Mouse (Mus musculus): ENCODE measurements around the gene Mrpl57. TPM values are rescaled to one million over a fixed set of nuclear protein-coding genes. Genes with fewer than 3 reads are reported as not detected.

The Mrpl57 gene
- polyA plus RNA-seq (2015; fragmentation: Illumina TruSeq; extraction: RNeasy Lipid Tissue Mini Kit (QIAGEN cat#74804); ENCODE audit: low read depth, low replicate concordance): 70.0 TPM

GRCm38 (mm10) chr14:57825788-57826751 is at the start of gene Mrpl57, which contains the start of gene Ska3:
Mrpl57 (plus strand) TSS chr14:57826234.
Ska3 (minus strand) TSS chr14:57826185.

GRCm38 (mm10) chr14:57797991-57798931 is 27.8 kb upstream of the Mrpl57 start, which contains the start of gene Sap18:
Sap18 (plus strand) TSS chr14:57798180.

Other genes starting within 250 kb of the Mrpl57 start
- 6.1 TPM for gene Xpo4, start 160.8 kb upstream of the Mrpl57 start, polyA plus RNA-seq (2015; fragmentation: Illumina TruSeq; extraction: RNeasy Lipid Tissue Mini Kit (QIAGEN cat#74804); ENCODE audit: low read depth, low replicate concordance)
- not detected for gene Gm49361, start 80.1 kb upstream of the Mrpl57 start, polyA plus RNA-seq (2015; fragmentation: Illumina TruSeq; extraction: RNeasy Lipid Tissue Mini Kit (QIAGEN cat#74804); ENCODE audit: low read depth, low replicate concordance)
- gene Lats2, start 67.8 kb upstream of the Mrpl57 start, polyA plus RNA-seq (2015; fragmentation: Illumina TruSeq; extraction: RNeasy Lipid Tissue Mini Kit (QIAGEN cat#74804); ENCODE audit: low read depth, low replicate concordance): 13.8 TPM
- 120 TPM for gene Sap18, start 28.1 kb upstream of the Mrpl57 start, polyA plus RNA-seq (2015; fragmentation: Illumina TruSeq; extraction: RNeasy Lipid Tissue Mini Kit (QIAGEN cat#74804); ENCODE audit: low read depth, low replicate concordance)
- 0.80 TPM for gene Ska3, start within 50 bp of the Mrpl57 start, polyA plus RNA-seq (2015; fragmentation: Illumina TruSeq; extraction: RNeasy Lipid Tissue Mini Kit (QIAGEN cat#74804); ENCODE audit: low read depth, low replicate concordance)
- gene Zdhhc20, start 64.0 kb downstream of the Mrpl57 start, polyA plus RNA-seq (2015; fragmentation: Illumina TruSeq; extraction: RNeasy Lipid Tissue Mini Kit (QIAGEN cat#74804); ENCODE audit: low read depth, low replicate concordance): 53.3 TPM
- gene Micu2, start 173.0 kb downstream of the Mrpl57 start, polyA plus RNA-seq (2015; fragmentation: Illumina TruSeq; extraction: RNeasy Lipid Tissue Mini Kit (QIAGEN cat#74804); ENCODE audit: low read depth, low replicate concordance): 23.4 TPM
- 27.4 TPM for gene Fgf9, start 244.3 kb downstream of the Mrpl57 start, polyA plus RNA-seq (2015; fragmentation: Illumina TruSeq; extraction: RNeasy Lipid Tissue Mini Kit (QIAGEN cat#74804); ENCODE audit: low read depth, low replicate concordance)